Mouse (Mus musculus): ENCODE results near the gene 2810408A11Rik. TPM values are rescaled to one million over a fixed set of nuclear protein-coding genes. Genes with fewer than 3 reads are reported as not detected.
A peak's percentile ranks its signal among the peaks of the same experiment; 100 is the strongest.

The 2810408A11Rik gene
- total RNA-seq, 2 experiments from 2014 or later = 1.8 to 2.6 TPM

DNA sequence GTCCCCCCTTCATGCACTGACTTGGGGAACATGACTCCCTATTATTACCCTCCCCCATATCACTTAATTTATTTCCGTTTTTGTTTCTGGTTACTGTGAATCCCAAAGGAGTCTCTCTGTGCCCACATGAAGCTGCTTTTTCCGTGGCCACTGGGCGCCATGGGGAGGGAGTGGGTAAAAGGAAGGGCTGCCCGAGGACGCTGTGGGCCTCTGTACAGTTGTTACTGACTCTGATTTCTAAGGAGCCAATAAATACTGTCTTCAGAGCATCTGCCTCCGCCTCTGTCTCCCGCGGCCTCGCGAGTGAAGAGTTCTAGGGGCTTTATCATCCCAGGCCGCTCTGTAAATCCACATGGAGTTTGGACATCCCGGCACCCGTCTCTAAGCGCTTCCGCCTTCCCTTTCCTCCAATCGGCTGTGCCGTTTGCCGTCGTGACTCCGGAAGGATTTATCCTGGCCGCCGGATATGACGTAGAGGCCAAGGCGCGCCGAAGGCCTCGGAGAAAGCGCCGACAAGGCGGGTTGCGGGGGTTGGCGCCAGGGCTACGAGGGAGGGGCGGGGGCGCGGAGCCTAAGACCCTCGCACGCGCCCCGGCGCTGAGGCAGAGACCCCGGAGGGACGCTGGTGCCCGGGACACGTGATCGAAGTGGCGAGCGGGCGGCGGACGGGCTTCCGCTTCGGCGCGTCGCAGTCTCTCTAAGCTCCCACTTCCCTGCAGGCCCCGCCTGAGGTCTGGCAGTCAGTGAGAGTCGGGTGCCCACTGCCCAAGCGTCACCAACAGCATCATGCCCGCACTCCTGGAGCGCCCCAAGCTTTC, 13.0 kb upstream of the 2810408A11Rik start, which contains the start of gene Gps2:
Gene Gps2, plus strand, starts transcription at position 335 of the 818 bp plus-strand sequence.
- peak; percentile 89 for ATAC-seq (ENCODE audit: poor library complexity, severe bottlenecking)

- ATAC-seq (ENCODE audit: poor library complexity, severe bottlenecking) = no peak
Observed at GRCm38 (mm10) chr11:69912716-69913530, 12.1 kb upstream of the 2810408A11Rik start.

DNA sequence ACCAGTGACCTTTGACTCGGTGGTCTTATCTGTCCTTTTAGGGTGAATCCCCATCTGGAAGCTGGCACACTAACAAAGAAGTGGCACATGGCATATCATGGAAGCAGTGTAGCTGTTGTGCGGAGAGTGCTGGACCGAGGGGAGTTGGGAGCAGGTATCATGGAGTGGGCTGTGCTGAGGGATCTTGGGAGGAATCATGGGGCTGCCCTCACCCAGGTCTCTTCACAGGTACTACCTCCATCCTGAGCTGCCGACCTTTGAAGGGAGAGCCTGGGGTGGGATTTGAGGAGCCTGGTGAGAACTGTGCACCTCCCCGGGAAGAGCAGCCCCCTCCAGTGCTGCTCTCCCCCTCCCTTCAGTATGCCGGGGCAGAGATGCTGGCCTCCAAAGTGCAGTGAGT, 10.9 kb upstream of the 2810408A11Rik start:
- ATAC-seq (ENCODE audit: poor library complexity, severe bottlenecking) = no peak

- ATAC-seq (ENCODE audit: poor library complexity, severe bottlenecking) = no peak
Observed at GRCm38 (mm10) chr11:69910781-69911560, 10.2 kb upstream of the 2810408A11Rik start.

DNA sequence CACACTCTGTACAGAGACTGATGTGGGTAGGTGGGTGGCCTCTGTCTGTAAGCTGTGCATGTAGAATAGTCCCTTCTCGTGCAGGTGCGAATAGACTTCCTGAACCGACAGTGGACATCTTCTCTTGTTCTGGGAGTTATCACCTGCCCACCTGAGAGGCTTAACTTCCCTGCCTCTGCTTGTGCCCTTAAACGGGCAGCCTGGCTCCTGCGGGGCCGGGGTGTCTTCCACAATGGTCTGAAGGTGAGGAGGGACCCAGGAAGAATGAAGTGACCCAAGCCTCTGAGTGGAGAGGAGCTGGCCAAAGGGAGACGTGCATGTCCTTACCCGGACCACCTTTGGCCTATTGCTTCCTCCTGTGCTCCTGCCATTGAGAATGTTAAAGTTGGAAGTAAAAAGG, 9.4 kb upstream of the 2810408A11Rik start:
- ATAC-seq (ENCODE audit: poor library complexity, severe bottlenecking) = no peak

- no peak for ATAC-seq (ENCODE audit: poor library complexity, severe bottlenecking)
Observed at GRCm38 (mm10) chr11:69909174-69909573, 8.4 kb upstream of the 2810408A11Rik start.

GRCm38 (mm10) chr11:69908645-69909044, 7.9 kb upstream of the 2810408A11Rik start:
- no peak for ATAC-seq (ENCODE audit: poor library complexity, severe bottlenecking)

GRCm38 (mm10) chr11:69904311-69904710, 3.5 kb upstream of the 2810408A11Rik start:
- no peak for ATAC-seq (ENCODE audit: poor library complexity, severe bottlenecking)

- no peak for ATAC-seq (ENCODE audit: poor library complexity, severe bottlenecking)
Observed at GRCm38 (mm10) chr11:69902972-69903371, 2.2 kb upstream of the 2810408A11Rik start.

DNA sequence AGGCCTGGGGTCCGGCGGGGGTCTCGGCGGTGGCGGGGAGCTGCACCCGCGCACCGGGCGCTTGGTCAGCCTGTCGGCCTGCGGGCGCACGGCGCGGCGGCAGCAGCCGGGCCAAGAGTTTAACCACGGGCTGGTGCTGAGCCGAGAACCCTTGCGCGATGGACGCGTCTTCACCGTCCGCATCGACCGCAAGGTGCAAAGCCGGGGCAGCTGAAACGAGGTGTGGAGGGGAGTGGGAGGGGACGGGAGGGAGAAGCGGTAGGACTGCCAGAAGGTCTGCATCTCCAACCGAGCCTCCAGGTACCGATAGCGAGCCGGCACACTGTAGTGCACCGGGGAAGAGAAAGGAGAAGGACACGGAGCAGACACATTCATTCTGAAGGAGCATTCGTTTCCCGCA, 1.2 kb upstream of the 2810408A11Rik start:
- no peak for ATAC-seq (ENCODE audit: poor library complexity, severe bottlenecking)

- peak; percentile 80 for ATAC-seq (ENCODE audit: poor library complexity, severe bottlenecking)
Observed at GRCm38 (mm10) chr11:69901406-69901846, 639 bp upstream of the 2810408A11Rik start.

- no peak for ATAC-seq (ENCODE audit: poor library complexity, severe bottlenecking)
Observed at GRCm38 (mm10) chr11:69899870-69900269, 917 bp downstream of the 2810408A11Rik start.

GRCm38 (mm10) chr11:69895291-69895690, 5.5 kb downstream of the 2810408A11Rik start, which contains the start of gene Acap1:
TSS of gene Acap1 (minus strand) at chr11:69895539.
- ATAC-seq (ENCODE audit: poor library complexity, severe bottlenecking) = peak; percentile 86

DNA sequence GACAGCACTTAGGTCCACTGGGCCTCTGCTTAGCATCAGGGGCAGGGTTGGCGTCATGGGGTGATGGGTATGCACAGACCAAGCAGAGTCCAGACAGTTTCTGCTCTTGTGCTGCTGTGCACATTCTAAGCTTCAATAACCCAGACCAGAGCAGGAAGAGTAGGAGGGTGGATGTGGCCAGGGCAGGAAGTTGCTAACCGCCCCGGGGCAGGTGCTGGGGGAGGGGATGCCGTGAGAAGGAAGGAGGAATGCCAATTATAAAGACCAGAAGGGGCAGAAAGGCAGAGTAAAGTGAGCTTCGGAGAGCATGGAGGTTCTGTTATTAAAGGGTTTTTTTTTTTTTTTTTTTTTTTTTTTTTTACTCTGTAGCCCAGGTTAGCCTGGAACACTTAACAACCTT, 6.1 kb downstream of the 2810408A11Rik start:
- peak; percentile 86 for ATAC-seq (ENCODE audit: poor library complexity, severe bottlenecking)

DNA sequence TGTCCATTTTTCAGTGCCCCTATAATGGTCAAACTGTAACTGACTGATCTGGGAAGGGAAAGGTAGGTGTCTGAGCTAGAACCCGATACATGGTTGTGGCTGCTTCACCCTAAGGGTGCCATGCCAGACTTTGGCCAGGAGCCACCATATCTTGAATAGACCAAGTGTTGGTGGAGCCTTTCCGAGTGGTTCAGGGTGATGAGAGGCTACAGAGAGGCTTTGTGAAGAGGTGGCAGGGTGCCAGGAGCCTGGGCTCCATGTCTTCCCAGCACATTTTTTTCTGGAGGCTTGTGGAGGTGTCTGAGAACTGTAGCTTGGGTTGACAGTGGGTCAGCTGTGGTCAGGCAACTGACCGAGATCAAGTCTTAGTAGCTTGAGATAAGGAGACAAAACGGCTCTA, 9.3 kb downstream of the 2810408A11Rik start:
- no peak for ATAC-seq (ENCODE audit: poor library complexity, severe bottlenecking)

GRCm38 (mm10) chr11:69886907-69887635, 13.7 kb downstream of the 2810408A11Rik start:
- ATAC-seq (ENCODE audit: poor library complexity, severe bottlenecking) = no peak

GRCm38 (mm10) chr11:69884663-69885062, 16.1 kb downstream of the 2810408A11Rik start:
- ATAC-seq (ENCODE audit: poor library complexity, severe bottlenecking) = no peak

DNA sequence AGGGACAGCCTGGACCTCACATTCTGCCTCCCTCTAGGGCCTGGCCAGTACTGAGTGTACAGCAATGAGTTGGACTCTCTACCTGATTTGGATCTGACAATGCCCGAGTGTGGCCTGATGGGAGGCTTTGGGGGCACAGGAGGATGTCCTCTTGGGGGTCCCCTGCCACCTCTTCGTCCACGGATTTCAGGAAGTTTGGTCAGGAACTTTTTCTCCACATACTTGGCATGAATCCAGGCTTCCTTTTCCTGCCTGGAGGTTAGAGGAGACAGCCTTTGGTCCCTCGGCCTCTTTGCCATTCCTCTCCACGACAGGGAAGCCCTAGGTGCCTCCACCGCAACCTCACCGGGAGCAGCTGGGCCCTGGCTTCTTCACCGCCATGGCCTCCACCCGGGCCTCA, 16.5 kb downstream of the 2810408A11Rik start:
- ATAC-seq (ENCODE audit: poor library complexity, severe bottlenecking) = no peak

GRCm38 (mm10) chr11:69883527-69884151, 17.1 kb downstream of the 2810408A11Rik start:
- no peak for ATAC-seq (ENCODE audit: poor library complexity, severe bottlenecking)

DNA sequence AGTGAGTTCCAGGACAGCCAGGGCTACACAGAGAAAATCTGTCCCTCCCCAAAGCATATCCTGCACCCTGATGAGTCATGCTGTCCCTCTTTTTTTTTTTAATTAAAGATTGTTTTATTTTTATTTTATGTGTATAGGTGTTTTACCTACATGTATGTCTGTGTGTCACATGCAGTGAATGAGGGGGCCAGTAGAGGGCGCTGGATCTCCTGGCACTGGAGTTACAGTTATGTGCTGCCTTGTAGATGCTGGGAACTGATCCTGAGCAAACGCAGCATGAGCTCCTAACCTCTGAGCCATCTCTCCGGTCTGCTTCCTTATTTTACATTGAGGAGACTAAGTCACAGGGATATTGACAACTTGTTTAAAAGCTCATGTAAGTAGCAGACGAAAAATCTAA, 17.7 kb downstream of the 2810408A11Rik start:
- ATAC-seq (ENCODE audit: poor library complexity, severe bottlenecking) = no peak

Data from megakaryocyte, adult 5-6 weeks (primary cell).